Mouse (Mus musculus) frontal cortex, postnatal 25 days (tissue): ENCODE measurements at regions not wholly inside any gene's neighbourhood (a gene's known extent, or its start where the extent isn't known, plus 50 kb on each side); places are given as distances from the start of the nearest gene placed in this dataset.

Experiments
- DNase-seq, 2 experiments: peaks; one replicate each; pipeline ENCODE4 v3.0.0; 2022; ENCODE audit warnings: low spot score in 2 of 2

DNA sequence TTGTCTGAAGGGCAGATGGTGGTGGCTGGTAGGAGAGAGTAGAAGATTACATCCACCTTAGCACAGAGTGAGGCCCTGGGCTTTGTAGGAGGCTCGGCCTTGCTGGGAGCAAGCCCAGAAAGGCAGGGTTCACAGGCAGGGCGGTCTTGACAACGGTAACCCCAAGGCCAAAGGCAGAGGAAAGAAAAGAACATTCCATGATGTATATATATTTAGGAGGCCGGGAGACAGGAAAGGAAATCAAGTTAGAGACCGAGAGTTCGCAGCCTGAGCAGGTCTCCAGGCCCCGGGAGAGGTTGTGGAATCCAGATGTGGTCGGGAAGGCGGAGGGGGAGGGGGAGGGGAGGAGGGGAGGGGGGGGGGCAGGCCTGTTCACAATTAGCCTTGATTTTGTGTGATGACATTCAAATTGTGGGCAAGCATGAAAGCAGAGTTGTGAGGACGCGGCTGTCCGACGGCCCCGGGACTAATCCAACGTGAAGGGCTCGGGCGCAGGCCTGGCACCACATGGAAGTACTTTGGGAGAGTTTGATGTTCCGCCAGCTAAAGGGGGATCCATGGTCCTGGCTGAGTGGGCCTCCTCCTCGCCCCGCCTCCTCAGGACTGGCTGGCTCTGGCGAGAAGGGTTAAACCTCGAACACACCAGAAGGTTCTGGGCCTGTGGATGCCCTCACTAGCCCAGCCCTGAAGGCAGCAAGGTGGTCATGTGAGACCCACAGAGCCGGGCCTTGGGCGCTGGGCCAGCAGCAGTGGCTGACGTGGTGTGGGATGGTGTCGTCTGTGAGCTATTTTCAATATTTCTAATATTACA lies 131.8 kb upstream of the Gm26897 start:
- no peak for DNase-seq

DNA sequence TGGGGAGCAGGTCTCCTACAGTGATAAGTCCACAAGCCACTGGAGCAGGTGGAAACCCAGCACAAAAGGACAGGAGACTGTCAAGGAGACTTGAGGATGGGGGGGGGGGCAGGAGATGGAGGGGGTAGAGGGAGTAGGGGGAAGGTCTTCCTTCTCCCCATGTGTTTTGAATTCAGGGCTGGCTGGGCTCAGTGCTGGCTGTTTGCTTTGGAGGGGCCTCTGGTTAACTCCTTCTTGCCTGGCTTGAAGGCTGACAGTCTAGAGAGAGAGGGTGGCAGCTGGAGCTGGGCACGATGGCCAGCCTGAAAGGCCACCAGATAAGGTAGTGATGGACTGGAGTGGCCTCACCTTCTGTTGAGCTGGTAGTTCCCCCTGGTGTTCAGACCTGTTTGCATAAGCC lies 120.0 kb upstream of the Gm26897 start:
- no peak for DNase-seq

DNA sequence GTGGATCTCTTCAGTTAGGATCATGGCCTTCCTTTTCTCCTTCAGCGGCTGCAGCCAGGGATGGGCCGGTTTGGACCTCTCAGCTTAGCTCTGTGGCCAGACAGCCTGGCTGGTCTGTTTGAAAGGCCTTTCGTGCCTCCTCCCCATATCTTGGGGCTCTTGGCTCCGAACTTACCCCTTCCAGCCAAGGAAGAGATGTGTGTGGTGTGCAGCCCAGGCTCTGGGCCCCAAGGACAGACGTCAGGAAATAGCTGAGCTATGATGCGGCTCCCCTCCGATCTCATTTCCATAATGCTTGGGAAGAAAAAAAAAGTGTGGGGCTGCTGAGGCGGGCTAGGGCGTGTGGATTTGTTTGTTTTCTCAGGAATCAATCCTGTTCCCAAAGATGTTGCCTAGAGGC lies 113.8 kb upstream of the Gm26897 start:
- no peak for DNase-seq

DNA sequence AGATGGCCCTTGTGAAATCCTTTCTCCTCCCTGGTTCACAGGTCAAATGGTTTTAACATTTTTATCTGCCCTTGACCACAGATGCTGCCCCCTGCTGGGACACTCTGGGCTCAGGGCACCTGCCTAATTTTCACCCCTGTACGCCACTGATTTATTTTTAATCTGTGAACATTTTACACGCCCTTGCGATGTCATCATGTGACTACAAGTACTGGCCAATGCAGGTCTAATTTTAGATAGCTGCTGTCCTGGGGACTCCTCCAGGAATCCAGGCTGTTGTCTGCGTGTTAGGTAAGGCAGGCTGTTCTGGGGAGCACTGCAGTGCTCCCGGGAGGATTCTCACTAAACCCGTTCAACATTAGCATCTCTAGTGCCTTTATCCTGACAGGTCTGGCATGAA lies 113.1 kb upstream of the Gm26897 start:
- DNase-seq: no peak

DNA sequence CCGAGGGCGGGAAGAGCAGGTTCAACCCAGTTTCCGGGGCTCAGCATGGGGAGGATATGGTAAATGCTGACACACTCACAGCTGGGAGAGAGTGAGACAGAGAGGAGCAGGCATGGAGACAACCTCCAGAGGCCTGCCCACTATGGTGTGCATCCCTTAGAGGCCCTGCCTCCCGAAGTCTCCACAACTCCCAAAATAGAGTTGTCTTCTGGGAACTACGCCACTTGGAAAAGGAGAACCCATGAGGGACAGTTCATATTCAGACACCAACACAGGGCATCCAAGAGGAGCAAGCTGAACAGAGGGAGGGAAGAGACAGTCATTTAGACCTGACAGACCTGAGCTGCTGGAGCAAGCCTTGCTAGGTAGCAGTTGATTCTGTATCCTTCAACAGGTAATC lies 111.2 kb upstream of the Gm26897 start:
- DNase-seq: no peak

DNA sequence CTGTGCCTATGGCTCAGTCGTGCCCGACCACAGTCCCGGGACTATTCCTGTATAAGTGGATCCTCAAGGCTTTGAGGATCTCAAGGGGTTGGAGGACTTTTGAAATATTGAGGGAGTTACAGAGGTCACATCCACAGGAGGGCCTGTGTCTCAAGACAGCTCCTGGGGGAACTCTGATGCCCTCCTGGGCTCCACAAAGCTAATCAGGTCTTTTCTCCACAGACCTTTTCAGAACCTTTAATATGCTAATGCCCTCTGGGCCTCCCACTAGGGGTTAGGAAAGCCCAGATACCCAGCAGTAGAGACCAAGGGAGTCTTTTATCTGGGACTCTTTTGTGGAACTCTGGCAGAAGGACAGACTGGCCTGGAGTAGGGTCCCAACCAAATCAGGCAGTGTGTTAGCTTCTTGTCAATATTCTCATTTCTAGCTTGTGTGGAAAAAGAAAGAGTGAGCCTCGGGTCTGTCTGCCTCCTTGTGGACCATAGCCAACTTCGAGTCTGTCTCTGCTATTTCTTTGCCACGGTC lies 107.4 kb upstream of the Gm26897 start:
- no peak for DNase-seq

DNA sequence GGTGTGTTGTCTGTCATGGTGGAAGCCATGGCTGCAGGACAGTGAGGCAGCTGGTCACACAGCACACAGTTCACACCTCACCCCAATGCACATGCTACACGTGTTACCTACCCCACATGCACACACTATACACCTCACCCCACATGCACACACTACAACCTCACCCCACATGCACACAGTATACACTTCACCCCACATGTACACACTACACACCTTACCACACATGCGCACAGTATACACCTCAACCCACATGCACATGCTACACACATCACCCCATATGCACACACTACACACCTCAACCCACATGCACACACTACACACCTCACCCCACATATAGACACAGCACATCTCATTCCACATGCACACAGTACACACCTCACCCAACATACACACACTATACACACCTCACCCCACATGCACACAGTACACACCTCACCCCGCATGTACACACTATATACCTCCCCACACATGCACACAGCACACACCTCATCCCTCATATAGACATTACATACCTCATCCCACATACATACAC lies 103.3 kb upstream of the Gm26897 start:
- DNase-seq: no peak

DNA sequence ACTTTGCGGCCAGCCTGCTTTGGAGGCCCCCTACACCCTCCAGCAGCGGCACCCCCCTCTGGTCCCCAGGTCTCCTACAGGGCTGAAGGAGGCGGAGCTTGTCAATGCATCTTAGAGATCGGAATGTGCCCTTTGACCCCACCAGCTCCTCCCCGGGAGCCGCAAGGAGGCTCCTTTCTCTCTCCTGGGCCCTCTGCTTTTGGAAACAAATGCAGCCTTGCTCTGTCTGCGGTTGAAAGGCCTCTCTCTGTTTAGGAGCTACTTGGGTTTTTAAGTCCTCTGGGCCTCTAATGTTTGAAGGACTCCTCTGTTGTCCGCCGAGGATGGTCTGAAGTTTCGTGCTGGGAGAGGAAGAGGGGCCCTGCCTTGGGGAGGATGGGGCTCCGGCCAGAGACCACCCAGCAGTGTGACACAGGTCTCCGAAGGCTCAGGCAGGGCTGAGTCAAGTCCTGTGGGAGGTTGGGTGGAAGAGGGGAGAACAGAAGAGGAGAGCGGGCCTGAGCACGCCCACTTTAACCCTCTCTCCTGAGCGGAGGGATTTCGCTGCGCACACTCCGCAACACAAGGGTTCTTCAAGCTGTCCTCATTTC lies 102.1 kb upstream of the Gm26897 start:
- no peak for DNase-seq

DNA sequence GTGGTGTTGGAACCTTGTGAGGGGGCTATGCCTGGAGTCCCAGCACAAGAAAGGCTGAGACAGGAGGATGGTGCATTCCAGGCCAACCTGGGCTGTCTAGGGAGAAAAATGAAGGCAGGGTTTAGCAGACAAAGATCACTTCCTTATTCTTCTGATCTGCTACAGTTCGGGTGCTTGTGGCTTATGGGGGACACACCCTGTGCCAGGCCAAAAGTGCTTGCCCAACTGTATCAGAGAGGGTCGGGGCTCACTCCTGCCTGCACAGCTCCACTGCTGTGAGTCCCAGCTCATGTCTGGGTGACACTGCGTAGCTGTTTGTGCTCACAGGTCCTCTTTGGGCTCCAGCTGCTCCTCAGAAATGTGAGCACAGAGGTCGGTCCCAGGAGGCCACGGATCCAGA lies 98.6 kb upstream of the Gm26897 start:
- no peak for DNase-seq

DNA sequence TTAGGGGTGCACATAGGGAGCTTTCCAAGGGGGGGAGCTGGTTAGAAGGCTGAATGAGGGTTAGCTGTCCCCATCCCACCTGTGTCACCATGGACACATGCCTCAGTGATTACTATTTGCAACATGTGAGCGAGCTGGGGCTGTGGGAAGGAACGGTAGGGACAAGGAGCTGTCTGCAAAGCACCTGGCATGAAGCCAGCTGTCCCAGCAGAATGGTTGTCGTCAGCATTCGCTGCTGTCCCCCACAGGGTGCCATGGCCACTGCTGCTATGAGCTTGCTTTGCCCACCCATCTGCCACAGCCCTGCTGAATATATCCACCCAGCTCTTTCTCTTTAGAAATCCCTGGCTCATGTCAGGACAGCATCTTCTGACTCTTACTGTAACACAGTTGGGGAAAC lies 96.8 kb upstream of the Gm26897 start:
- DNase-seq: no peak

DNA sequence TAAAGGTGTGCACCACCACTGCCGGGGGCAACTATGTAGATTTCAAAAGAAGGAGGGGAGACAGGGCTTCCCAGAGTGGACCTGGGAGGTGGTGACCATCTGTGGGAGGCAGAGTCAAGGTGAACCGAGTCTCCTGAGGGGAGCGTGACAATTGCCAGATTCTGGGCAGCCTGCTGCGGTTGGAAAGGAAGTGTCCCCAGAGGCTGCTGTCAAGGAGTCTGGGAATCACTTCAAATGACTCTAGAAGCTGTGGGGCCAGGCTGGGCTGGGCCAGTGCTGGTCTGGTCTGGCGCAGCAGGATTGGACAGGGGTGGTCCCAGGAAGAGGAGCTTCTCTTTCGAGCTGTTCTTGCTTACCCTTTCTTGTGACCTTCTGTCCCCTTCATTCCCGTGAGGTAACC lies 95.4 kb upstream of the Gm26897 start:
- DNase-seq: no peak

DNA sequence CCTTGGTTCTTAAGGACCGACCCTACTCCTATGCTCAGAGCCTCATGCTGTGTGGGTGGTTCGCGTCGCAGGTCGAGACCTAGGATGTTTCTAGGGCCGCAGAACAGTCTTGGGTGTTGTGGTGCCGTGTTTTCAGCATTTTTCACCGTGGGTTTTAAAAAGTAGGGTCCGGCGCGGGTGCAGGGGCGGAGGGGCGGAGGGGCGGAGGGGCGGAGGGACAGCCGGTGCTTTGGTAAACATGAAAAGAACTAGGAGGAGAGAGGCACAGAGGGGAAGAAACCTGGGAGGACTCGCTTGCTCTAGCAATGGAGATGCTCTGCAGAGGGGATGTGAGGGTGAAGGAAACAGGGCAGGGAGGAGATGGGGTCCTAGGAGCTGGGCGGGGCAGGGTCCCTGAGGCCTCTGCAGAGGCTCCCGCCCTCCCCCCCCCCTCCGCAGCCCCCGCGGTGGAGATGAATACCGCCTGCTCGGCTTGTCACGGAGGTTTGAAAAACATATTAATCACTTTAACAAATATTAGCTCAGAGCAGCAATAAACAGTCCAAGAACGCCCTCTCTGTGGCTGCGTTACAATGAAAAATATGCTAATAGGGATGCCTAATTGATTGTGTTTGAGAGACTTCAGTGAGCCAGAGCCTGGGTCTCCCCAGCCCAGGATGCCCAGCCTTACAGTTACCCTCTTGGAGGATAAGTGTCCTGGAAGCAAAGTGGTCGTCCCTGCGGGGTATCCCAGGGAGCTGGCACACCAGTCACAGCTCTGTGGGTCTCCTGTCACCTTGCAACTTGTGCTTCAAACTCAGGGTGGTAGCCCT lies 94.0 kb upstream of the Gm26897 start:
- no peak for DNase-seq

DNA sequence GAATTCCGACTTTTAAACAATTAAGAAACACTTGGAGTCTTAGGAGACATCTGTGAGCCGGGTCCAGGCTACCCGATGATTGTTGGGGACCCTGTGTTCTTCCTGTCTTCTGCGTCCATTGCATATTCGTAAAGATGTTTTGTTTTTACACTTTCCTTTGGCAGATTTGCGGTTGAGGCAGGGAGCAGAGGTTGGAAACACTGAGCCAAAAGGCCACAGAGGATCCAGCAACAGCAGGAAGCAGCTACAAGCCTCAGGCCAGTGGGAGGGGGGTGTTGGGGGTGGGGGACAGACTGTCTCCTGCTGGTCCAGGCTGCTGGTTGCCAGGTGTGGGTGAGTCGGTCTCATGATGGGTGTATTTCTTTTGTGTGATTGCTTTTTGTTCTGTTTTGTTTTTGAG lies 92.7 kb upstream of the Gm26897 start:
- DNase-seq: no peak

DNA sequence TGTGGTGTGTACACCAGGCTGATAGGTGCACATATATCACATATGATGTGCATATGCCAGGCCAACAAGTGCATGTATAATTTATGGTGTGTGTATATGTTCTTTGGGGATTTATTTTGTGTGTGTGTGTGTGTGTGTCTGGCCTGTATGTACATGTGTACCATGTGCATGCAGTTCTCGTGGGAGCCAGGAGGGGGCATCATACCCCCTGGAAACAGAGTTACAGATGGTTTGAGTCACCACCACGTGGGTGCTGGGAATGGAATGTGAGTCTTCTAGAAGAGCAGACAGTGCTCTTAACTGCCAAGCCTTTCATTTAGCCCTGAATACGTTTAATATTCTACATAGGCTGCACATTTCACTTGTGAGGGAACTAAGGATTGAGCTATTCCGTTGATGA lies 92.0 kb upstream of the Gm26897 start:
- no peak for DNase-seq

DNA sequence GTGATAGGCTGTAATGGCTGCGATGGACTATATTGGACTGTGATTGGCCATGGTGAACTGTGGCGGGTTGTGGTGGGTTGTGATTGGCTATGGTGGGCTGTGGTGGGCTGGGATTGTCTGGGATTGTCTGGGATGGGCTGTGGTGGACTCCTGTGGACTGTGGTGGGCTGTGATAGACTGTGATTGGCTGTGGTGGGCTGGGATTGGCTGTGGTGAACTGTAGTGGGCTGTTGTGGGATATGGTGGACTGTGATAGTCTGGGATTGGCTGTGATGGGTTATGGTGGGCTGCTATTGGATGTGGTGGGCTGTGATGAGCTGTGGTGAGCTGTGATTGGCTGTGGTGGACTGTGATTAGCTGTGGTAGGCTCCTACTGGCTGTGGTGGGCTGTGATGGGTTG lies 89.6 kb upstream of the Gm26897 start:
- no peak for DNase-seq

DNA sequence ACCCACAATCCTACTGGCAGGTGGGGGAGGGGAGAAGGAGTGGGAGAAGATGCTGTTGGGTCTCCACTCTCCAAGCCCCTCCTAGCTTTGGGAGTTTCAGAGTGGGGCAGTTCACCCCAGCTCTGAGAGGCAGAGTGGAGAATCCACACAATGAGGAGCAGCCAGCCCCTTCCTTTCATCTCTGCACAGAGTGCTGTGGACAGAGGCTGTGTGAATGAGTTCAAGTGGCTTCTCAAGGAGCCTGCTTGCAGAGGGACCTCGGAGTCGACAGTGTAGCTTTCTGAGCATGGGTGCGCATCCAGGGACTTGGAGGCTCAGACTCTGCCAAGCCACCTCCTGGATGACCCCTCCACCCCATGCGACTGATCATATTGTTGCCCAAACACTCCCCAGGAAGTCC lies 88.9 kb upstream of the Gm26897 start:
- no peak for DNase-seq

DNA sequence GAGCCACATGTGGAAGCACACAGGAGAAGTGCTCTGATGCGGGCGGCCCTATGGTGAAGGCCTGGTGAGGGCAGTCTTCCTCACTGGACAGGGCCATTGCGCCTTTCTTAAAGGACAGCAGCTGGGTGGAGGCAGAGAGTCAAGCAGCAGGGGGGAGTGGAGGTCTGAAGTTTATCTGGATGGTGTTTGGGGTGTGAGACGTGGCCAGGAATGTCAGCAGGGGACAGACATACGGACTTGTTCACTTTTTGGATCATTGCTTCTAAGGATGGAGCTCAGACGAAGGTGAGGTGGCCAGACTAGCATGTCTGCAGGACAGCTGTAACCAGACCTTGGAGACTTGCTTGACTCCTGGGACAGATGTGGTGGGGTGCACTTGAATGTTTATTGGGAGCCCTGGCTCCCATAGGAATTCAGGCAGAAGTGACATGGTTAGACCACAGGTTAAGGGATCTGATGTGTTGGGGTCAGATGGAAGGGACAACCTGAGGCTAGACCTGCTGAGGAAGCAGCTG lies 86.0 kb upstream of the Gm26897 start:
- no peak for DNase-seq

DNA sequence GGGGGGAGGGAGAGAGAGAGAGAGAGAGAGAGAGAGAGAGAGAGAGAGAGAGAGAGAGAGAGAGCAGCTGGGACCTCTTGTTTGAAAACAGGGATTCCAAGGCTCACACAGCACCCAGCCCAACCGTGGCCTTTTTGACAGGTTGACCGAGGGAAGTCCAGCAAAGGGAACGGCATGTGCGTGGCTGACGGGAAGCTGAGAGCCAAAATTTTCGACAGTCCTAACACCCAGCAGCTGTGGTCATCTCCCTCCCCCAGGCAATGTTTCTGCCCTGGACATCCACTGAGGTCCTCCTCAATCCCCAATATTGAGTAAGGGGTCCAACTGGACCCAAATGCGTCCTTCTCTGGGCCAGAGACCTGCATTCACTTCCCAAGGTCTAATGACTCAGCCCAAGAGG lies 85.2 kb upstream of the Gm26897 start:
- DNase-seq: no peak

DNA sequence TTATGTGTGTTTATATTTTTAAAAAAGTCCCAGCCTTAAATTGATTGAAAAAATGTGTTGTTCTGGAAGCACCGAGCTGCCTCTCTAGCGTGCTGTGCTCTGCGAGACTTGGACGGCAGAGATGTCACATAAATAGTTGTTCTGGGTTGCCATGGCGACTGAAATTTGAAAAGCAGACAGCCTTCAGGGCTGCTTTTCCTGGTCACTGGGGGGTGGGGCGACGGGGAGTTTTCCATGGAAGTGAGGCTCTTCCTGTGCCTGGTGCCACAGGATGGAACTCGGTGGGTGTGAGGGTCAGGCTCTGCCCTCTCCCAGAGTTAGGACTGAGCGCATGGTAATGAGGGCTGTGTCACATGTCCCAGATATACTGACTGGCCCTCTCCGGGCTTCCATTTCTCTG lies 84.7 kb upstream of the Gm26897 start:
- DNase-seq: peak in 1 of 2 experiments; percentile 52

DNA sequence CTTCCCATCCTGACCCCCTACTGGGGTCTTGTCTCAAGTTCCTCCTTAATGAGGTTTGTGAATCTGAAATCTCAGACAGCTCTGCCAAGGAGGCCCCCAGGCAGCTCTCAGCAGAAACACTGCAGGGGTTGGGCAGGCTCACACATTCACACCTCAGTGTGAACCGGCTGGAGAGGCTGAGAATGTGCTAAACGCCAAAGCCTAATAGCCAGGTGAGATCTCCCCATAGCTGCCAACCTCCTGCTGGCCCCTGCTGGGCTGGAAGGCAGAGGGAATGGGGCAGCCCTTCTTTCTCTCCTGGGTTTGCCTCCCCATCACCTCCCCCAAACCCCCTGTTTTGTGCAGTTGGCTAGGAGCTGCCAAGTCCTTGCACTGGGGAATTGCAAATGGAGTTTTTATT lies 81.3 kb upstream of the Gm26897 start:
- no peak for DNase-seq

DNA sequence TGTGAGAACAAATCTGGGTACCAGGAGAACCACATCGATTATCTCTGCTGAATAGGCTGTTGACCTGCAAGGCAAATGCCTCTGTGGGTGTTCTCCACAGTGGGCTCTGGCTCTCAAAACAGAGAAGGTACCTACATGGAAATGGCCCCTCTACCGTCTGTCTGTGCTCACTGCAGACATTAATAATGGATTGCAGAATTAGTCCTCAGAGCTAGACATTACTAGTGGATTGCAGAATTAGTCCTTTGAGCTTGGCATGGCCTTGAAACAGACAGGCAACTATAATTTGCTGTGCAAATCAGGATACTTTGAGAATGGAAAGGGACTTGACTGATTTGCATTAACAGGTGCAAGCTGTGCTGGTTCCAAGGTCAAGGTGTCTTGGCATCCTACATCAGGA lies 77.3 kb upstream of the Gm26897 start:
- no peak for DNase-seq

DNA sequence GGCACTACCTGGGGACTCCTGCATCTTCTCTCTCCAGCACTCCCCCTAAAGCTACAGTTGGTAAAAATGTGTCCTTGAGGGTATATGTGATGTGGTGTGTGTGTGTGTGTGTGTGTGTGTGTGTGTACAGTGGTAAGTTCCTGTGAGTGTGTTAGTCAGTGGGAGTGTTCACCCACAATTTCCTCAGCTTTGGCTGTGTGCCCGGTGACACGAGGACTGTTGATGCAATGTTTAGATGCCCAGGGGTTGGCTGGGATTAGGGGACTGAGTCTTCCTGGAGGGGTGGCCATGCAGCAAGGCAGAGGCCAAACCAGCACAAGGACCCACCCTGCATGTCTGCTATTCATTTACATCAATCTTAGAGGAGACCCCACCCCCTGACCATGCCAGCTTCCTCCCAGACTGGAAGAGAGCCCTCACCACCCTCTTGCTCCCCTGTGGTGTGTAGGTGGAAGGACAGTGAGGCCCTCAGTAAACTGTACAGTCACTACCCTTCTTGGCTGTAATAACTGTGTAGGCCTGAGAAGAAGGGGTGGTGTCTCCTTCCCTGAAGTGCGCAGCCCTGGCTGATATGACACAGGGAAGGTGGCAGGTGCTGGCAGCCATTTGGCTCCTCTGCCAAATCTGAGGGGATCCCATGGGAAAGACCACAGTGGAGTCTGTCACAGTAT lies 75.8 kb upstream of the Gm26897 start:
- no peak for DNase-seq
